Mouse (Mus musculus) gastrocnemius, adult 18-20 months (tissue): Measurements from ENCODE around the gene Exoc7. TPM values are rescaled to one million over a fixed set of nuclear protein-coding genes. Genes with fewer than 3 reads are reported as not detected.

Experiments
- DNase-seq: peaks from one replicate; pipeline ENCODE4 v3.0.0; 2021; ENCODE audit warnings: low spot score
- total RNA-seq, 2 experiments: library from RNA; stranded (reverse); gene quantifications; 2 replicates each; pipeline ENCODE4 v1.2.3; 2021

Gene Exoc7
- total RNA-seq, 2 experiments from 2014 or later, result 69.0 to 86.7 TPM

GRCm38 (mm10) chr11:116247502-116248222 is 59.4 kb downstream of the Exoc7 start:
- DNase-seq, result no peak

- no peak for DNase-seq
Measured at GRCm38 (mm10) chr11:116245616-116246015, 61.4 kb downstream of the Exoc7 start.

GRCm38 (mm10) chr11:116244580-116244979 is 62.5 kb downstream of the Exoc7 start:
- no peak for DNase-seq

- no peak for DNase-seq
Measured at GRCm38 (mm10) chr11:116241744-116242235, 65.2 kb downstream of the Exoc7 start.

- no peak for DNase-seq
Measured at GRCm38 (mm10) chr11:116239797-116240196, 67.2 kb downstream of the Exoc7 start.

Other genes starting within 250 kb of the Exoc7 start
- under 1 TPM; 0.23 to 0.88 TPM for gene Unc13d, start 229.3 kb downstream of the Exoc7 start, total RNA-seq
- 10 to 100 TPM; 91.4 to 92.8 TPM for gene Wbp2, start 220.2 kb downstream of the Exoc7 start, total RNA-seq
- 1 to 10 TPM; 8.1 to 9.6 TPM for gene Trim47, start 180.0 kb downstream of the Exoc7 start, total RNA-seq
- gene Trim65, start 176.1 kb downstream of the Exoc7 start, total RNA-seq, result 1 to 10 TPM; 4.2 to 4.6 TPM
- 10 to 100 TPM; 48.4 to 52.9 TPM for gene Mrpl38, start 168.4 kb downstream of the Exoc7 start, total RNA-seq
- 10 to 100 TPM in 1 of 2 experiments, 1 to 10 TPM in 1; 8.9 to 11.0 TPM for gene Fbf1, start 139.1 kb downstream of the Exoc7 start, total RNA-seq
- gene Ten1, start 108.4 kb downstream of the Exoc7 start, total RNA-seq, result 10 to 100 TPM; 16.9 to 20.4 TPM
- gene Acox1, start 108.2 kb downstream of the Exoc7 start, total RNA-seq, result 100 to 1,000 TPM in 1 of 2 experiments, 10 to 100 TPM in 1; 99.6 to 109 TPM
- under 1 TPM; 0.02 to 0.07 TPM for gene Evpl, start 69.2 kb downstream of the Exoc7 start, total RNA-seq
- 10 to 100 TPM; 82.5 to 88.8 TPM for gene Srp68, start 33.0 kb downstream of the Exoc7 start, total RNA-seq
- under 1 TPM in 1 of 2 experiments, not detected in 1; 0.19 TPM for gene Galr2, start 26.3 kb downstream of the Exoc7 start, total RNA-seq
- under 1 TPM in 1 of 2 experiments, not detected in 1; 0.14 TPM for gene Foxj1, start 28.2 kb upstream of the Exoc7 start, total RNA-seq
- gene Rnf157, start 105.8 kb upstream of the Exoc7 start, total RNA-seq, result 10 to 100 TPM; 24.2 to 27.5 TPM
- 10 to 100 TPM; 32.1 to 45.8 TPM for gene Ubald2, start 126.9 kb upstream of the Exoc7 start, total RNA-seq
- gene Qrich2, start 159.0 kb upstream of the Exoc7 start, total RNA-seq, result not detected
- 10 to 100 TPM; 12.3 to 12.5 TPM for gene Prpsap1, start 187.0 kb upstream of the Exoc7 start, total RNA-seq
- gene Sphk1, start 223.7 kb upstream of the Exoc7 start, total RNA-seq, result under 1 TPM; 0.80 to 0.88 TPM